Mouse (Mus musculus) limb, embryonic 11.5 days (tissue): ENCODE measurements around the gene Abca14. TPM values are rescaled to one million over a fixed set of nuclear protein-coding genes. Genes with fewer than 3 reads are reported as not detected.

Source experiments
- ATAC-seq: fragments of 200-750 bp; cut with Nextera tagmentation; 2 replicates; pipeline ENCODE4 v1.8.0; 2017; ENCODE audit warnings: low read depth; ENCODE audit not compliant: insufficient number of reproducible peaks, low FRiP score, low TSS enrichment
- DNase-seq: peaks from one replicate; pipeline ENCODE4 v3.0.0-alpha.2; 2015; ENCODE audit warnings: low spot score
- H3K27ac ChIP-seq: fragments of 300-500 bp; sonication (generic); replicated peaks from 2 replicates; pipeline ENCODE4 v1.5.1; 2014; ENCODE audit warnings: low read depth, mild to moderate bottlenecking, low read length
- H3K27me3 ChIP-seq: fragments of 300-500 bp; sonication (generic); 2 replicates; pipeline ENCODE4 v1.6.1; 2014; ENCODE audit warnings: mild to moderate bottlenecking, low read length, mixed read lengths; ENCODE audit not compliant: control insufficient read depth, insufficient read depth
- H3K36me3 ChIP-seq: fragments of 300-500 bp; sonication (generic); 2 replicates; pipeline ENCODE4 v1.6.1; 2014; ENCODE audit warnings: mild to moderate bottlenecking, low read length, moderate library complexity, mixed read lengths; ENCODE audit not compliant: control insufficient read depth, insufficient read depth
- H3K4me1 ChIP-seq: fragments of 300-500 bp; sonication (generic); 2 replicates; pipeline ENCODE4 v1.6.1; 2014; ENCODE audit warnings: low read length, mixed read lengths; ENCODE audit not compliant: control insufficient read depth, insufficient read depth
- H3K4me2 ChIP-seq: fragments of 300-500 bp; sonication (generic); 2 replicates; pipeline ENCODE4 v1.6.1; 2014; ENCODE audit warnings: low read depth, mild to moderate bottlenecking, moderate library complexity; ENCODE audit not compliant: severe bottlenecking
- H3K4me3 ChIP-seq: fragments of 300-500 bp; sonication (generic); 2 replicates; pipeline ENCODE4 v1.5.1; 2014; ENCODE audit warnings: low read depth, low read length
- H3K9ac ChIP-seq: fragments of 300-500 bp; sonication (generic); 2 replicates; pipeline ENCODE4 v1.6.1; 2014; ENCODE audit warnings: mild to moderate bottlenecking, low read length
- H3K9me3 ChIP-seq: fragments of 300-500 bp; sonication (generic); 2 replicates; pipeline ENCODE4 v1.6.1; 2016; ENCODE audit warnings: low read length; ENCODE audit not compliant: control insufficient read depth
- WGBS: fragments of 180-500 bp; shearing (Covaris S2); extraction: QIAGEN DNeasy Blood & Tissue Kit; methylation state at CpG from one replicate; pipeline ENCODE4 v1.1.7; 2014; 5-methylcytosine and 5-hydroxymethylcytosine counted together
- polyA plus RNA-seq: library from polyadenylated mRNA; unstranded; fragments of >200 nt; fragmentation: Nextera tagmentation; extraction: Ambion mirVana; gene quantifications from 2 replicates; pipeline ENCODE4 v1.2.1, GENCODE M21; 2014

Gene Abca14
- polyA plus RNA-seq, 1 experiment from 2014 or later: not detected

- DNase-seq: no peak
- no peak overlapping the region for H3K4me2 ChIP-seq
- no peak overlapping the region for H3K27ac ChIP-seq
- H3K27me3 ChIP-seq: no peaks in the 10 kb centered on the region
- H3K4me3 ChIP-seq: no peak overlapping the region
- no peaks in the 10 kb centered on the region for H3K36me3 ChIP-seq
- WGBS: 71% methylated on average over 8 of the region's 8 CpGs
- no peak overlapping the region for H3K9ac ChIP-seq
- no peaks in the 10 kb centered on the region for H3K4me1 ChIP-seq
- no peak for ATAC-seq
- H3K9me3 ChIP-seq: no peaks in the 10 kb centered on the region
Observed at GRCm38 (mm10) chr7:120190150-120190665, 13.6 kb upstream of the Abca14 start.

GRCm38 (mm10) chr7:120192207-120192606 lies 11.6 kb upstream of the Abca14 start:
- Histone ChIP-seq H3K4me2 (no peak overlapping the region), H3K27me3 (no peaks in the 10 kb centered on the region), H3K27ac (no peak overlapping the region), H3K4me3 (no peak overlapping the region), H3K4me1 (no peaks in the 10 kb centered on the region), H3K9ac (no peak overlapping the region), H3K36me3 (no peaks in the 10 kb centered on the region), H3K9me3 (no peaks in the 10 kb centered on the region)
- no peak for ATAC-seq
- 58% methylated on average over 3 of the region's 3 CpGs for WGBS
- DNase-seq: no peak

GRCm38 (mm10) chr7:120192816-120193215 lies 10.9 kb upstream of the Abca14 start:
- ATAC-seq (no peak), DNase-seq (no peak)
- no peaks in the 10 kb centered on the region for H3K27me3 ChIP-seq
- H3K4me1 ChIP-seq: no peaks in the 10 kb centered on the region
- H3K9me3 ChIP-seq: no peaks in the 10 kb centered on the region
- H3K4me3 ChIP-seq: no peak overlapping the region
- H3K36me3 ChIP-seq: no peaks in the 10 kb centered on the region
- H3K9ac ChIP-seq: no peak overlapping the region
- 89% methylated on average over 6 of the region's 6 CpGs for WGBS
- no peak overlapping the region for H3K27ac ChIP-seq
- H3K4me2 ChIP-seq: no peak overlapping the region

GRCm38 (mm10) chr7:120195207-120195606 lies 8.6 kb upstream of the Abca14 start:
- Histone ChIP-seq H3K9ac (no peak overlapping the region), H3K4me1 (no peaks in the 10 kb centered on the region), H3K4me2 (no peak overlapping the region), H3K27ac (no peak overlapping the region), H3K4me3 (no peak overlapping the region), H3K36me3 (no peaks in the 10 kb centered on the region), H3K27me3 (no peaks in the 10 kb centered on the region), H3K9me3 (no peaks in the 10 kb centered on the region)
- 87% methylated on average over 4 of the region's 4 CpGs for WGBS
- no peak for DNase-seq
- ATAC-seq: no peak

- Histone ChIP-seq H3K27me3 (peaks cover 15% of the 10 kb centered on the region), H3K4me1 (no peaks in the 10 kb centered on the region), H3K27ac (no peak overlapping the region), H3K4me3 (peak overlapping the region; percentile 11), H3K9me3 (no peaks in the 10 kb centered on the region), H3K4me2 (peak overlapping the region; percentile 40), H3K9ac (no peak overlapping the region), H3K36me3 (no peaks in the 10 kb centered on the region)
- DNase-seq (peak; percentile 32), ATAC-seq (no peak)
- 3% methylated on average over 14 of the region's 14 CpGs for WGBS
Observed at GRCm38 (mm10) chr7:120201231-120201744, 2.5 kb upstream of the Abca14 start.

GRCm38 (mm10) chr7:120201771-120202170 lies 2.0 kb upstream of the Abca14 start, which contains the start of gene Crym:
Crym (minus strand) TSS chr7:120202111.
- no peaks in the 10 kb centered on the region for H3K4me1 ChIP-seq
- 2% methylated on average over 22 of the region's 26 CpGs for WGBS
- peak; percentile 43 for DNase-seq
- no peak within 1 kb of the TSS for H3K27ac ChIP-seq
- H3K27me3 ChIP-seq: peaks cover 15% of the 10 kb centered on the region
- H3K4me2 ChIP-seq: peak within 1 kb of the TSS; percentile 40
- H3K4me3 ChIP-seq: peak within 1 kb of the TSS; percentile 11
- H3K9ac ChIP-seq: no peak within 1 kb of the TSS
- H3K36me3 ChIP-seq: no peaks in the 10 kb centered on the region
- no peak for ATAC-seq
- no peaks in the 10 kb centered on the region for H3K9me3 ChIP-seq

GRCm38 (mm10) chr7:120205989-120206388 lies 2.2 kb downstream of the Abca14 start:
- H3K4me2 ChIP-seq: no peak overlapping the region
- H3K9ac ChIP-seq: no peak overlapping the region
- peaks cover 10% of the 10 kb centered on the region for H3K27me3 ChIP-seq
- H3K4me1 ChIP-seq: no peaks in the 10 kb centered on the region
- no peak overlapping the region for H3K4me3 ChIP-seq
- ATAC-seq: no peak
- H3K27ac ChIP-seq: no peak overlapping the region
- no peak for DNase-seq
- 62% methylated on average over 9 of the region's 9 CpGs for WGBS
- no peaks in the 10 kb centered on the region for H3K36me3 ChIP-seq
- no peaks in the 10 kb centered on the region for H3K9me3 ChIP-seq

- no peaks in the 10 kb centered on the region for H3K27me3 ChIP-seq
- no peak overlapping the region for H3K9ac ChIP-seq
- H3K9me3 ChIP-seq: no peaks in the 10 kb centered on the region
- H3K4me2 ChIP-seq: no peak overlapping the region
- H3K36me3 ChIP-seq: no peaks in the 10 kb centered on the region
- H3K4me1 ChIP-seq: no peaks in the 10 kb centered on the region
- H3K27ac ChIP-seq: no peak overlapping the region
- no peak for DNase-seq
- ATAC-seq: no peak
- no peak overlapping the region for H3K4me3 ChIP-seq
Observed at GRCm38 (mm10) chr7:120228541-120228940, 24.8 kb downstream of the Abca14 start.

- Histone ChIP-seq H3K27me3 (no peaks in the 10 kb centered on the region), H3K4me1 (no peaks in the 10 kb centered on the region), H3K9me3 (no peaks in the 10 kb centered on the region), H3K36me3 (no peaks in the 10 kb centered on the region), H3K27ac (no peak overlapping the region), H3K9ac (no peak overlapping the region), H3K4me3 (no peak overlapping the region), H3K4me2 (no peak overlapping the region)
- no peak for DNase-seq
- ATAC-seq: no peak
Observed at GRCm38 (mm10) chr7:120241092-120241491, 37.3 kb downstream of the Abca14 start.
